Mouse (Mus musculus) skeletal muscle tissue, adult 2 months (tissue): ENCODE data around the gene Bcl2.

Experiments used
- DNase-seq: peaks from one replicate; pipeline ENCODE4 v3.0.0-alpha.2; 2012; ENCODE audit warnings: low read depth, low spot score

The Bcl2 gene

DNA sequence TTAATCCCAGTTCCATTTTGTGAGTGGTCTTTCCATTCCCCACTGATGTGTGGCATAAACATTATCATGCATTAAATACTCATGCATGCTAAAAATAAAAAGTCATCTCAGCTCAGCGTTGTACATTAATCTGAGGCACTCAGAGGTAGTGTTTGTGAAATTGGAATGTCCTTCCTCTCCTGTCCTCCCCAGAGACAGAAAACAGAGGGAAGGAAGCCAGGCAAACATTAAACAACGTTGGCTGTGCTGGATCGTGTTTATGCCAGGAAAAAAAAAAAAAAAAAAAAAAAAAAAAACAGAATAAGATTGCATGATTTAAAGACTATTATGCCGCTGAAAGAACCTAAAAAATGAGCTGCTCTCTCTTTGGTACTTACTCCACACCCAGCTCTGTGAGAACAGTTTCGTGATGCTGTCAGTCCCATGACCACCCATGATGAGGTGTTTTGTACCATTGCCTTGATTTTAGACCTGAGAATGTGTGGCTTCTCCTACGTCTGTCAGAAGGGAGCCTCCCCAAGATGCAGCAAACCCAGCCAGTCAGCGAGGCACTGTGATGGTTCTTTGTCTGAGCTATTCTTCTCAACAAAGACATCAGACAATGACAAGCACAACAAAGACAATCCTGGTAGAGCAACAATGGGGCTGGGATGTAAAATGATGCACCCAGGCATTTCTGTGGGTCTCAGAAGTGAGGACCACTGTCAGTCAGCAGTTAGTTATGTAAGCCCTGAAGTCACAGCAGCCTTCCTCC lies 200.0 kb downstream of the Bcl2 start:
- DNase-seq = no peak

DNA sequence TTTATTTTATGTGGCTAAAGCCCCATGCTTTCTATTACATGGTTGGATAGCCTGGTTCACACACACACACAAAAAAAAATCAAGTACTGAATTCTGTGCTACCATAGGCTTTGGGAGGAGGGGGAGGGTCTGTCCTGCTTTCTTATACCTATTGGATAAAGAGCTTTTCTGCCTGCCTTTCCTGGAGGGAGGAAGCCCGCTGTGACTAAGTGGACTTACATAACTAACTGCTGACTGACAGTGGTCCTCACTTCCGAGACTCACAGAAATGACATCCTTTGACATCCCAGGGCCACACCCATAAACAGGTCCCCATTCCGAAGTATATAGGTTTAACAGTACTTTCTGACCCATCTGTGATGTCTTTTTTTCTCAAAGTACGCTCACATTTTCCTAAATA lies 200.6 kb downstream of the Bcl2 start:
- DNase-seq = no peak

DNA sequence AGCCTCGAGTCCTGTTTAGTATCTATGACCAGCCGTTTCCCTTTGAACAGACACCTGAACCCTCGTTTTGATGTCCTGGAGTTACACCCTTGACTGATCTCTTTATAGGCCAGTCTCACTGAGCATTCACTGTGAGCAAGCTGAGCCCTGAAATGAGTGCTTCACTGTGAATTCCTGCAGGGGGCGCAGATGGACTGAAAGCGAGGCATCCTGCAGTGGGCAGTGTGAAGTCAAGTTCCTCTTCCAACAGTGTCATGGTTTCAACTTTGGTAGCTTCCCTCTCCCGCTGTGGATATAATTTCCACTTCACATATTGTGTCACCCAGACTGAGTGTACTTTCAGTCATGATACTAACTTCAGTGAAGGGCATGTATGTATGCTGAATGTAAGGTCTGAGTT lies 202.5 kb downstream of the Bcl2 start:
- DNase-seq = peak; percentile 72

- no peak for DNase-seq
These were observed 206.5 kb downstream of the Bcl2 start for GRCm38 (mm10) chr1:106507556-106507955.

GRCm38 (mm10) chr1:106503910-106504309 lies 210.2 kb downstream of the Bcl2 start:
- DNase-seq = no peak

DNA sequence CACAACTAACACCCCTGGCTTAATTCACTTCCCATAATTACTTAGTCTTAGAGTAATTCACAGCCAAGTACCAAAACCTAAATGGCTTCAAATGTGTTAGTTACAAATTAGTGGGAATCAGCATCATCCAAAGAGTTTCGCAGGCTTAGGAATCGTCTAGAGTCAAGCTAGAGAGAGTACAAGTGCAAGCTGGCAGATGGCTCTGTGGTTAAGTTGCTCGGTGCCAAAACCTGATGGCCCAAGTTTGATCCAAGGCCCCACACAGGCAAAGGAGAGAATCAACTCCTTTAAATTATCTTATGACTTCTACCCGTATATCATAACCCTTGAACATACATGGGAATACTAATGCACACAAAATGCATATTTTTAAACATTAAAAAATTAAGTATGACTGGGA lies 210.7 kb downstream of the Bcl2 start:
- no peak for DNase-seq

DNA sequence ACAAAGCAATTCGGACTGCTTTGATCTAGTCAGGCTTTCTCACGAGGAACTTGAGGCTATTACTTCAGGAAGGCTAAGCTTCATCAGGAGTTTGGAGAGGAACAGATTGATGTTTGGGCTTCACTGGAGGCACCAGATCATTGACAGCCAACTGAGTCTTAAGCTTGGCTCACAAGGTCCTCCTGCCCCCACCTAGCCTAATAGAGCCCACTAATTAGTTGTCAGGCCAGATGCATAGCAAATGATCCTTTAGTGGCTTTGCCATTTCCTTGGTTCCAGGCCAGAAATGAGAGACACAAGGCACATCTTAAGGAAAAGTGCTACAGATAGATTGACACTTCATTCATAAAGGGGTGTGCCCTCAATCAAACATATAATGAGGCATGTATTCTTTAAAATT lies 216.1 kb downstream of the Bcl2 start:
- DNase-seq = no peak
